ENCODE assay signal across 8 mouse cellular contexts in genomic region chr3:69127693-69128092, GRCm38 (mm10). TPM values are rescaled to one million over a fixed set of nuclear protein-coding genes. Genes with fewer than 3 reads are reported as not detected.
DNase-seq lines count a peak whose midpoint lies in the region; ATAC-seq and TF ChIP-seq lines count a peak whose summit lies in the region.

No protein-coding gene starts in this region.

- peak overlapping the region; percentile 71 for H3K4me2 ChIP-seq in embryonic facial prominence, embryonic 13.5 days

- ATAC-seq in embryonic facial prominence, embryonic 13.5 days (ENCODE audit: insufficient number of reproducible peaks, insufficient read depth, low FRiP score, low TSS enrichment, low read depth): no peak

- H3K4me3 ChIP-seq in testis, adult 2 months (ENCODE audit: control insufficient read depth, low read depth, low read length): peak overlapping the region; percentile 98
- H3K4me3 ChIP-seq in embryonic facial prominence, embryonic 13.5 days: peak overlapping the region; percentile 97

- no peak for DNase-seq in testis, postnatal 10 days (ENCODE audit: low spot score)
- peak; percentile 46 for DNase-seq in kidney, adult 9 months
- DNase-seq in lung, postnatal 25 days (ENCODE audit: low spot score): peak; percentile 6
- DNase-seq in Muller cell, postnatal 12 days (ENCODE audit: inconsistent ontology term): no peak
- DNase-seq in gastrocnemius, adult 18-20 months (ENCODE audit: low spot score): no peak
- no peak for DNase-seq in adrenal gland, adult 8-10 months

- WGBS in embryonic facial prominence, embryonic 13.5 days: 6% methylated on average over 9 of the region's 9 CpGs

- H3K36me3 ChIP-seq in testis, adult 2 months (ENCODE audit: control insufficient read depth, insufficient read depth, low read length): no peaks in the 10 kb centered on the region
- no peaks in the 10 kb centered on the region for H3K36me3 ChIP-seq in embryonic facial prominence, embryonic 13.5 days

- peak overlapping the region; percentile 96 for H3K27ac ChIP-seq in testis, adult 2 months (ENCODE audit: control insufficient read depth, insufficient read depth, low read depth, low read length)
- peak overlapping the region; percentile 69; the same call in 1 of the 2 replicates for H3K27ac ChIP-seq in embryonic facial prominence, embryonic 13.5 days

- peak overlapping the region; percentile 71 for H3K9ac ChIP-seq in embryonic facial prominence, embryonic 13.5 days

- no peaks in the 10 kb centered on the region for H3K27me3 ChIP-seq in testis, adult 2 months (ENCODE audit: control insufficient read depth, insufficient read depth, low read length)
- H3K27me3 ChIP-seq in embryonic facial prominence, embryonic 13.5 days: no peaks in the 10 kb centered on the region

- H3K9me3 ChIP-seq in embryonic facial prominence, embryonic 13.5 days: no peaks in the 10 kb centered on the region

- peaks cover 2% of the 10 kb centered on the region; the same call in 1 of the 2 replicates for H3K4me1 ChIP-seq in testis, adult 2 months (ENCODE audit: control insufficient read depth, insufficient read depth, low read length)
- peaks cover 13% of the 10 kb centered on the region for H3K4me1 ChIP-seq in embryonic facial prominence, embryonic 13.5 days

- no peak for TF ChIP-seq CTCF in testis, adult 2 months (IDR thresholded peaks at IDR 0.05; ENCODE audit: control insufficient read depth, insufficient read depth, insufficient replicate concordance, low read depth, low read length)

- TF ChIP-seq POLR2A in testis, adult 2 months (IDR thresholded peaks at IDR 0.05; ENCODE audit: control insufficient read depth, low read depth, low read length): no peak

RNA-seq across cellular contexts. Expression of gene Kpna4, which starts 0.8 kb away (rescaled TPM):
- 29.6 and 36.5 TPM in 2 replicates for polyA plus RNA-seq in testis, adult 2 months (2012; rRNA removed)
- 28.4 and 31.8 TPM in 2 replicates for polyA plus RNA-seq in embryonic facial prominence, embryonic 13.5 days (2015; fragmentation: Nextera tagmentation; extraction: Ambion mirVana)
- total RNA-seq in gastrocnemius, adult 18-20 months (2021): 100 to 1,000 TPM; 122 to 133 TPM
- total RNA-seq in adrenal gland, adult 8-10 months (2022): 10 to 100 TPM; 53.4 to 79.9 (median 67.1) TPM

Comparison
In these comparisons a context has a peak if more than half of its experiments do, and no peak if none do; other contexts are left out.
1. DNase-seq: peak in kidney, adult 9 months (single experiment) and lung, postnatal 25 days (single experiment); none in testis, postnatal 10 days (single experiment), Muller cell, postnatal 12 days (single experiment), gastrocnemius, adult 18-20 months (single experiment) and adrenal gland, adult 8-10 months (single experiment).